Mouse (Mus musculus): ENCODE data around the gene Plce1. TPM values are rescaled to one million over a fixed set of nuclear protein-coding genes. Genes with fewer than 3 reads are reported as not detected.

Gene Plce1
- total and polyA plus RNA-seq, 3 experiments, result not detected

DNA sequence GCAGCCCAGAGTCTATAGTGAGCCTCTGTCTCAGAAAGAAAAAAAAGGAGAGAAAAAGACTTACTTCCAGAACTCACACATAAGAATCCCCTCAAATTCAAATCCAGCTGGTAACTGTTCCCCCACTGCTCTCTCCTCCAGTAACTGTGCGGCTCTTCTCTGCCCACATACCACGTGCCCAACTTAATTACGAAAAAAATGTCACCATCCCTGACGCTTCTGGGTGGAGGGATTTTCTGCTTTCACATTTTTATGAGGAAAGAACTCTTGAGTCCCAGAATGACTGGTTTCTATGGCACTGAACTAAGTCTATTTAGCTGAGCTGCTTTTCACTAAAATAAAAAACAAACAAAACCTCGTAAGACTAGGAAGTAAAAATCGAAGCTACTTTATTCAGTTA, 306.8 kb downstream of the Plce1 start:
- H3K4me3 ChIP-seq (ENCODE audit: control insufficient read depth in 1 of 2, insufficient read depth in 1 of 2, low read depth in 2 of 2, low read length in 2 of 2), result no peak overlapping the region
- TF ChIP-seq SMC3 (IDR thresholded peaks at IDR 0.05; ENCODE audit: low read depth, low read length), result no peak
- TF ChIP-seq CHD2 (IDR thresholded peaks at IDR 0.05; ENCODE audit: low read length), result no peak
- no peak for TF ChIP-seq RAD21 (IDR thresholded peaks at IDR 0.05; ENCODE audit: low read depth, low read length)
- no peak for TF ChIP-seq USF1 (IDR thresholded peaks at IDR 0.05; ENCODE audit: low read depth, low read length)
- TF ChIP-seq MYC (IDR thresholded peaks at IDR 0.05; ENCODE audit: low read depth, low read length), result no peak
- TF ChIP-seq MEF2A (IDR thresholded peaks at IDR 0.05; ENCODE audit: extremely low read depth, insufficient replicate concordance, low read depth, low read length, poor library complexity, severe bottlenecking), result no peak
- TF ChIP-seq ELF1 (IDR thresholded peaks at IDR 0.05; ENCODE audit: low read depth, low read length), result no peak
- no peak for TF ChIP-seq MAZ (IDR thresholded peaks at IDR 0.05; ENCODE audit: low read depth, low read length)
- TF ChIP-seq ZMIZ1 (IDR thresholded peaks at IDR 0.05; ENCODE audit: low read depth, low read length), result no peak
- no peak for TF ChIP-seq MYB (IDR thresholded peaks at IDR 0.05; ENCODE audit: low read depth, low read length)
- TF ChIP-seq GABPA (IDR thresholded peaks at IDR 0.05; ENCODE audit: low read depth, low read length), result no peak
- TF ChIP-seq ZKSCAN1 (IDR thresholded peaks at IDR 0.05; ENCODE audit: low read depth, low read length), result no peak
- TF ChIP-seq E2F4 (IDR thresholded peaks at IDR 0.05; ENCODE audit: borderline replicate concordance, low read depth, low read length), result no peak
- no peak for TF ChIP-seq GATA1 (IDR thresholded peaks at IDR 0.05; ENCODE audit: low read depth, low read length)
- no peak for TF ChIP-seq POLR2A (IDR thresholded peaks at IDR 0.05; ENCODE audit: control insufficient read depth in 1 of 2, insufficient read depth in 1 of 2, low read depth in 1 of 2, low read length in 2 of 2, poor library complexity in 1 of 2)
- TF ChIP-seq MXI1 (IDR thresholded peaks at IDR 0.05; ENCODE audit: low read depth, low read length), result no peak
- TF ChIP-seq SIN3A (IDR thresholded peaks at IDR 0.05; ENCODE audit: low read length), result no peak
- no peak for TF ChIP-seq TBP (IDR thresholded peaks at IDR 0.05; ENCODE audit: low read depth, low read length)
- no peak for TF ChIP-seq CTCF (IDR thresholded peaks at IDR 0.05 in 2 of 3, conservative IDR thresholded peaks at IDR 0.05 in 1 of 3; ENCODE audit: control insufficient read depth in 1 of 3, insufficient read depth in 1 of 3, low read depth in 2 of 3, low read length in 3 of 3, poor library complexity in 1 of 3, severe bottlenecking in 1 of 3)
- no peaks in the 10 kb centered on the region for H3K9me3 ChIP-seq (replicated peaks; ENCODE audit: insufficient read depth, low read length)
- H3K79me2 ChIP-seq (ENCODE audit: control insufficient read depth, insufficient read depth, low read length, poor library complexity), result no peaks in the 10 kb centered on the region
- DNase-seq (ENCODE audit: low read depth, low spot score), result no peak
- H3K4me1 ChIP-seq (ENCODE audit: control insufficient read depth in 1 of 2, insufficient read depth in 2 of 2, low read length in 2 of 2), result no peaks in the 10 kb centered on the region
- H3K9ac ChIP-seq (ENCODE audit: control insufficient read depth, low read depth, low read length, poor library complexity, severe bottlenecking), result no peak overlapping the region
- H3K27me3 ChIP-seq (ENCODE audit: control insufficient read depth in 1 of 2, insufficient read depth in 2 of 2, low read length in 2 of 2), result no peaks in the 10 kb centered on the region
- no peak overlapping the region for H3K27ac ChIP-seq (ENCODE audit: control insufficient read depth, low read depth, low read length)
- peaks cover 0 to 16% of the 10 kb centered on the region in 2 experiments; a peak in 2 of 4 replicates for H3K36me3 ChIP-seq (ENCODE audit: control insufficient read depth in 1 of 2, insufficient read depth in 2 of 2, low read length in 2 of 2)

- no peak for DNase-seq (ENCODE audit: low read depth, low spot score)
- Histone ChIP-seq H3K9ac (ENCODE audit: control insufficient read depth, low read depth, low read length, poor library complexity, severe bottlenecking) (no peak overlapping the region), H3K27me3 (ENCODE audit: control insufficient read depth in 1 of 2, insufficient read depth in 2 of 2, low read length in 2 of 2) (no peaks in the 10 kb centered on the region), H3K36me3 (ENCODE audit: control insufficient read depth in 1 of 2, insufficient read depth in 2 of 2, low read length in 2 of 2) (peaks cover 0 to 36% of the 10 kb centered on the region in 2 experiments; a peak in 2 of 4 replicates), H3K9me3 (replicated peaks; ENCODE audit: insufficient read depth, low read length) (no peaks in the 10 kb centered on the region), H3K4me1 (ENCODE audit: control insufficient read depth in 1 of 2, insufficient read depth in 2 of 2, low read length in 2 of 2) (no peaks in the 10 kb centered on the region), H3K79me2 (ENCODE audit: control insufficient read depth, insufficient read depth, low read length, poor library complexity) (no peaks in the 10 kb centered on the region), H3K27ac (ENCODE audit: control insufficient read depth, low read depth, low read length) (no peak overlapping the region), H3K4me3 (ENCODE audit: control insufficient read depth in 1 of 2, insufficient read depth in 1 of 2, low read depth in 2 of 2, low read length in 2 of 2) (no peak overlapping the region)
- TF ChIP-seq POLR2AphosphoS2 (IDR thresholded peaks at IDR 0.05; ENCODE audit: low read length) (no peak), E2F4 (IDR thresholded peaks at IDR 0.05; ENCODE audit: borderline replicate concordance, low read depth, low read length) (no peak), CHD2 (IDR thresholded peaks at IDR 0.05; ENCODE audit: low read length) (no peak)
These were observed 312.7 kb downstream of the Plce1 start for GRCm38 (mm10) chr19:38793563-38794045.
